Mouse (Mus musculus) stomach, postnatal 0 days (tissue): ENCODE results near the gene Exosc1.

Experiments used
- CTCF ChIP-seq: IDR thresholded peaks from 2 replicates; pipeline ENCODE4 v1.5.1; 2016; ENCODE audit warnings: antibody characterized with exemption, low read depth, mild to moderate bottlenecking, moderate library complexity
- EP300 ChIP-seq: optimal IDR thresholded peaks from 2 replicates; pipeline ENCODE3; 2016; ENCODE audit warnings: antibody characterized with exemption

- no peak for TF ChIP-seq CTCF
- TF ChIP-seq EP300: no peak
Measured at GRCm38 (mm10) chr19:41938539-41938938, 5.3 kb upstream of the Exosc1 start.
